Mouse (Mus musculus): ENCODE measurements around the gene Med13. TPM values are rescaled to one million over a fixed set of nuclear protein-coding genes. Genes with fewer than 3 reads are reported as not detected.

Gene Med13
- polyA plus RNA-seq, 1 experiment from 2014 or later: 12.8 TPM

DNA sequence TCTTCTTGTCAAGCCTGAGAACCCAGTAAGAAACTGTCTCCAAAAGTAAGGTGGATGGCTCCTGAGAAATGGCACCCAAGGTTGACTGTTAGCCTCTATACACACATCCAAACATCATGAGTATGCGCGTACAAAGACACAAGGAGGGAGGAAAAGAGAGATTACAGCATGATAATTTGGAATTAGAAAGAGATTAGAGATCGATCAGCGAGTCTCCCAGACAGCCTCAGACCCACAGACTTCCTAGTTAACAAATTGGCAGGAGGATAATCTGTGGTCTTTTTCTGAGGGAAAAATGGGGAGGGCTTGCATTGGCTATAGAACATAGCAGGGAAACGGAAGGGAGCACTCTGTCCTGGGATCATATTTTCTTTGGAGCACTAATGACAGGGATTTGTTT, 20.4 kb upstream of the Med13 start:
- H3K36me3 ChIP-seq (ENCODE audit: insufficient read depth): no peaks in the 10 kb centered on the region
- no peaks in the 10 kb centered on the region for H3K27me3 ChIP-seq (ENCODE audit: insufficient read depth, low read length)
- no peak overlapping the region for H3K27ac ChIP-seq (ENCODE audit: low read depth)
- no peaks in the 10 kb centered on the region for H3K9me3 ChIP-seq (ENCODE audit: low read depth, low read length)
- no peak overlapping the region for H3K9ac ChIP-seq
- no peak overlapping the region for H3K4me2 ChIP-seq
- TF ChIP-seq CTCF (IDR thresholded peaks at IDR 0.05; ENCODE audit: low read depth): no peak
- H3K4me3 ChIP-seq (ENCODE audit: low read depth, low read length): no peak overlapping the region
- peaks cover 4% of the 10 kb centered on the region; the same call in 1 of the 2 replicates for H3K4me1 ChIP-seq (ENCODE audit: insufficient read depth)
- no peak for ATAC-seq (ENCODE audit: insufficient read depth)
- no peak for DNase-seq
- WGBS: 82% methylated on average over 5 of the region's 5 CpGs

- ATAC-seq (ENCODE audit: insufficient read depth) (no peak), DNase-seq (no peak)
- no peaks in the 10 kb centered on the region for H3K27me3 ChIP-seq (ENCODE audit: insufficient read depth, low read length)
- no peak for TF ChIP-seq CTCF (IDR thresholded peaks at IDR 0.05; ENCODE audit: low read depth)
- no peak overlapping the region for H3K4me2 ChIP-seq
- 63% methylated on average over 4 of the region's 4 CpGs for WGBS
- no peak overlapping the region for H3K27ac ChIP-seq (ENCODE audit: low read depth)
- no peak overlapping the region for H3K9ac ChIP-seq
- H3K4me3 ChIP-seq (ENCODE audit: low read depth, low read length): no peak overlapping the region
- no peaks in the 10 kb centered on the region for H3K9me3 ChIP-seq (ENCODE audit: low read depth, low read length)
- no peaks in the 10 kb centered on the region for H3K36me3 ChIP-seq (ENCODE audit: insufficient read depth)
- H3K4me1 ChIP-seq (ENCODE audit: insufficient read depth): peaks cover 4% of the 10 kb centered on the region; the same call in 1 of the 2 replicates
Observed at GRCm38 (mm10) chr11:86376707-86377106, 19.3 kb upstream of the Med13 start.

DNA sequence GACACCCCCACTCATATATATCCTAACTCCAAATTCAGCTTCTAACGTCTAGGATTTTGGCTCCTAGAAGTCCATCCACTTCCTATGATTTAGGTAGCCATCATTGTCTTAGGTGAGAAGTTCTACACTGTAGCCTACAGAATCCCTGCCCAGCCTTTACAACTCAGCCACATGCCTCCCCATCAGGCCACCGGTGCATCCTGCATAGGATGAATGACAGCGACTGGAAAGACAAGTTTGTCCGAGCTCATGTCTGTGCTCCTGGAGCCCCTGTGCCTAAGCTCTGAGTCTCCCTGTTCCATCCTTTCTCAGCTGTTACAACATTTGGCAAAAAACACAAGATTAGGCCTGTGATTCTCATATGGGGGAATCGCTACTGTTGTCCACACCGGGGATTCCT, 17.7 kb upstream of the Med13 start:
- no peak overlapping the region for H3K4me2 ChIP-seq
- no peak for DNase-seq
- WGBS: 77% methylated on average over 6 of the region's 6 CpGs
- no peak for TF ChIP-seq CTCF (IDR thresholded peaks at IDR 0.05; ENCODE audit: low read depth)
- H3K27me3 ChIP-seq (ENCODE audit: insufficient read depth, low read length): no peaks in the 10 kb centered on the region
- H3K4me1 ChIP-seq (ENCODE audit: insufficient read depth): peaks cover 4% of the 10 kb centered on the region; the same call in 1 of the 2 replicates
- H3K9me3 ChIP-seq (ENCODE audit: low read depth, low read length): no peaks in the 10 kb centered on the region
- no peak overlapping the region for H3K4me3 ChIP-seq (ENCODE audit: low read depth, low read length)
- no peaks in the 10 kb centered on the region for H3K36me3 ChIP-seq (ENCODE audit: insufficient read depth)
- no peak overlapping the region for H3K27ac ChIP-seq (ENCODE audit: low read depth)
- ATAC-seq (ENCODE audit: insufficient read depth): no peak
- H3K9ac ChIP-seq: no peak overlapping the region

DNA sequence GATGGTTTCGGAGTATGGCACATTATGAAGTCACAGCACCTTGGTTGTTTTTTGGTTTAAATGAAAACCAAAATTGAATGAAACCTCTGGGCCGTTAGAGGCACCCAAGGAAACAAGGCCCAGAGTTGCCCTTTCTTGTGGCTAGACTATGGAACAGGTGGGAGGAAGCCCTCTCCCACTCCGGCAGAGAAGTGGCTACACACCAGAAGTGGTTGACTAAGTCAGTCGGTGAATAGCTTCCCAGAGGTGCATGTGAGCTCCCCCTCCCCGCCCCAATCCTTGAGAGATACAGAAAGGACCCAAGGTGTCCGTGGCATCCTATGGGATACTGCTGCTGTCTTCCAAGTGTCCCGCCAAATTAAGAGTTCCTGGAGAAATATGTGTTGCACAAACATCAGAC, 13.9 kb upstream of the Med13 start:
- H3K4me3 ChIP-seq (ENCODE audit: low read depth, low read length): no peak overlapping the region
- ATAC-seq (ENCODE audit: insufficient read depth) (no peak), DNase-seq (no peak)
- no peak overlapping the region for H3K9ac ChIP-seq
- no peaks in the 10 kb centered on the region for H3K27me3 ChIP-seq (ENCODE audit: insufficient read depth, low read length)
- no peak for TF ChIP-seq CTCF (IDR thresholded peaks at IDR 0.05; ENCODE audit: low read depth)
- no peaks in the 10 kb centered on the region for H3K9me3 ChIP-seq (ENCODE audit: low read depth, low read length)
- H3K4me2 ChIP-seq: no peak overlapping the region
- no peaks in the 10 kb centered on the region for H3K36me3 ChIP-seq (ENCODE audit: insufficient read depth)
- no peak overlapping the region for H3K27ac ChIP-seq (ENCODE audit: low read depth)
- peaks cover 4% of the 10 kb centered on the region; the same call in 1 of the 2 replicates for H3K4me1 ChIP-seq (ENCODE audit: insufficient read depth)
- 72% methylated on average over 7 of the region's 7 CpGs for WGBS

GRCm38 (mm10) chr11:86369860-86370259, 12.5 kb upstream of the Med13 start:
- no peak for TF ChIP-seq CTCF (IDR thresholded peaks at IDR 0.05; ENCODE audit: low read depth)
- 85% methylated on average over 5 of the region's 5 CpGs for WGBS

DNA sequence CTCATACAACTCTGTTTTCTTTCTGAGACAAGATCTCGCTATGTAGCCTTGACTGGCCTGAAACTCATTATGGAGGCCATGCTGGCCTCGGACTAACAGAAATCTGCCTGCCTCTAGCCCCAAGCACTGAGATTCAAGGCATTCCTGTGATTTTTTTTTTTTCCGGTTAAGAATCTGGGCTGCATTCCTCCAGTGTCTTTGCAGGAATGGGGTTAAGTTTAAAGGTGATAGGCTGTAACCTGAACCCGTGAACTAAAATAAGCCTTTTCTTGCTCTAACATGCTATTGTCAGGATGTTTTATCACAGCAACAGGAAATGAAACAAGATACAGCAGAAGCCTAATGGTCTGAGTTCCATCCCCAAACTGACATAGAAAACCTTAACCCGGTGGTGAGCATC, 11.6 kb upstream of the Med13 start:
- no peak for TF ChIP-seq CTCF (IDR thresholded peaks at IDR 0.05; ENCODE audit: low read depth)
- Histone ChIP-seq H3K9me3 (ENCODE audit: low read depth, low read length) (no peaks in the 10 kb centered on the region), H3K9ac (no peak overlapping the region), H3K27me3 (ENCODE audit: insufficient read depth, low read length) (no peaks in the 10 kb centered on the region), H3K36me3 (ENCODE audit: insufficient read depth) (no peaks in the 10 kb centered on the region), H3K4me1 (ENCODE audit: insufficient read depth) (no peaks in the 10 kb centered on the region), H3K4me2 (no peak overlapping the region), H3K27ac (ENCODE audit: low read depth) (no peak overlapping the region), H3K4me3 (ENCODE audit: low read depth, low read length) (no peak overlapping the region)
- ATAC-seq (ENCODE audit: insufficient read depth) (no peak), DNase-seq (no peak)
- WGBS: 38% methylated on average over 5 of the region's 5 CpGs

More at GRCm38 (mm10) chr11:86369860-86370259, 12.5 kb upstream of the Med13 start:
- Histone ChIP-seq H3K9me3 (ENCODE audit: low read depth, low read length) (no peaks in the 10 kb centered on the region), H3K36me3 (ENCODE audit: insufficient read depth) (no peaks in the 10 kb centered on the region), H3K4me2 (no peak overlapping the region), H3K27ac (ENCODE audit: low read depth) (no peak overlapping the region), H3K27me3 (ENCODE audit: insufficient read depth, low read length) (no peaks in the 10 kb centered on the region), H3K4me1 (ENCODE audit: insufficient read depth) (no peaks in the 10 kb centered on the region), H3K4me3 (ENCODE audit: low read depth, low read length) (no peak overlapping the region), H3K9ac (no peak overlapping the region)
- DNase-seq: no peak
- no peak for ATAC-seq (ENCODE audit: insufficient read depth)

DNA sequence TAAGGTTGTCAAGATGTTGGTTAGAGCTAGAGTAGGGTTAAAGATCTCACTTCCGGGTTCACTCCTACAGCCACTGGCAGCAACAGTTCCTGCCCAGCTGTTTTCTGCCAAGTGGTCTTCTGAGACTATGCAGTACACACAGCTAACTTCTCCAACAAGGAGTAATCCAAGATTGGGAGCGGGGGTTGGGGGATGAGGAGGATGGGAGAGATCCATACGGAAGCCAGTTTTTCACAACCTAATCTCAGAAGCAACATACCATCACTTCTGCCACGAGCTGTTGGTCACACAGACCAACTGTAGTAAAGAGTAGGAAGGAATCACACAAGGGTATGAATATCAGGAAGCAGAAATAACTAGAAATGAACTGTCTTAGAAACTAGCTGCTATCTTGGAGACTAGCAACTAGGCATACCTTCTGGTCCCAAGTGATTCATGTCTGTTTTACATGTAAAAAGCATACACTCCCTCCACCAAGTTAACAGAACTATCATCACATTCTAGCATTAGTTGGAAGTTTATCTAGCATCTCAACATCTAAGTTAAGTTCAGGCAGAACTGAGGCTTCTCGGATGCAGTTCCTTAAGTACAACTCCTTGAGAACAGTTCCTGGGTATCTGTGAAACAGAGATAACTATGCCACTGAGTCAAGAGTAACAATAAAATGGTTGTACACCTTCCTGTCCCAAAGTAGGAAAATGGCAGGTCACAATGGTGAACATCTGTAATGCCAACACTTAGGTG, 7.5 kb upstream of the Med13 start:
- H3K9me3 ChIP-seq (ENCODE audit: low read depth, low read length): no peaks in the 10 kb centered on the region
- no peaks in the 10 kb centered on the region for H3K4me1 ChIP-seq (ENCODE audit: insufficient read depth)
- H3K27ac ChIP-seq (ENCODE audit: low read depth): no peak overlapping the region
- WGBS: 68% methylated on average over 5 of the region's 5 CpGs
- no peaks in the 10 kb centered on the region for H3K36me3 ChIP-seq (ENCODE audit: insufficient read depth)
- DNase-seq (no peak), ATAC-seq (ENCODE audit: insufficient read depth) (no peak)
- TF ChIP-seq CTCF (IDR thresholded peaks at IDR 0.05; ENCODE audit: low read depth): no peak
- no peak overlapping the region for H3K9ac ChIP-seq
- no peak overlapping the region for H3K4me3 ChIP-seq (ENCODE audit: low read depth, low read length)
- no peak overlapping the region for H3K4me2 ChIP-seq
- no peaks in the 10 kb centered on the region for H3K27me3 ChIP-seq (ENCODE audit: insufficient read depth, low read length)

Data from lung, embryonic 14.5 days (tissue).